Mouse (Mus musculus): ENCODE measurements around the gene Cdk14. TPM values are rescaled to one million over a fixed set of nuclear protein-coding genes. Genes with fewer than 3 reads are reported as not detected.

Gene Cdk14
- 100 to 1,000 TPM; 171 to 187 TPM for total RNA-seq (2021)

GRCm38 (mm10) chr5:5419992-5420455 is at the start of gene Cdk14:
Gene Cdk14 (minus strand): TSS chr5:5420312.
- intact Hi-C loops (cut with DNase I) = no loop called here
- DNase-seq (ENCODE audit: low spot score in 2 of 2) = no peak

GRCm38 (mm10) chr5:5465256-5465655 is 45.1 kb upstream of the Cdk14 start:
- intact Hi-C loops (cut with DNase I) = no loop called here
- no peak for DNase-seq (ENCODE audit: low spot score in 2 of 2)

- intact Hi-C loops (cut with DNase I) = no loop called here
- no peak for DNase-seq (ENCODE audit: low spot score in 2 of 2)
Observed at GRCm38 (mm10) chr5:5431746-5432438, 11.8 kb upstream of the Cdk14 start.

GRCm38 (mm10) chr5:5423723-5424171 is 3.6 kb upstream of the Cdk14 start:
- DNase-seq (ENCODE audit: low spot score in 2 of 2) = no peak
- intact Hi-C loops (cut with DNase I) = no loop called here

GRCm38 (mm10) chr5:5423081-5423480 is 3.0 kb upstream of the Cdk14 start:
- intact Hi-C loops (cut with DNase I) = no loop called here
- no peak for DNase-seq (ENCODE audit: low spot score in 2 of 2)

GRCm38 (mm10) chr5:5421439-5421838 is 1.3 kb upstream of the Cdk14 start:
- intact Hi-C loops (cut with DNase I) = no loop called here
- no peak for DNase-seq (ENCODE audit: low spot score in 2 of 2)

- DNase-seq (ENCODE audit: low spot score in 2 of 2) = peak in 1 of 2 experiments; percentile 24
- intact Hi-C loops (cut with DNase I) = no loop called here
Observed at GRCm38 (mm10) chr5:5419253-5419652, 859 bp downstream of the Cdk14 start.

GRCm38 (mm10) chr5:5414835-5415234 is 5.3 kb downstream of the Cdk14 start:
- DNase-seq (ENCODE audit: low spot score in 2 of 2) = no peak
- intact Hi-C loops (cut with DNase I) = no loop called here

- intact Hi-C loops (cut with DNase I) = no loop called here
- no peak for DNase-seq (ENCODE audit: low spot score in 2 of 2)
Observed at GRCm38 (mm10) chr5:5411886-5412285, 8.2 kb downstream of the Cdk14 start.

GRCm38 (mm10) chr5:5401986-5402385 is 18.1 kb downstream of the Cdk14 start:
- intact Hi-C loops (cut with DNase I) = no loop called here
- peak; percentile 12 to 59 for DNase-seq (ENCODE audit: low spot score in 2 of 2)

- DNase-seq (ENCODE audit: low spot score in 2 of 2) = no peak
- intact Hi-C loops (cut with DNase I) = no loop called here
Observed at GRCm38 (mm10) chr5:5392786-5393185, 27.3 kb downstream of the Cdk14 start.

- intact Hi-C loops (cut with DNase I) = loop anchor here (1.0 to 5.0 kb wide), 2 partner anchors 96 to 115 kb away; partner anchors contain the start of gene 1700015F17Rik
- no peak for DNase-seq (ENCODE audit: low spot score in 2 of 2)
Observed at GRCm38 (mm10) chr5:5380731-5381718, 39.1 kb downstream of the Cdk14 start.

- intact Hi-C loops (cut with DNase I) = loop anchor here (1.0 to 5.0 kb wide), 3 partner anchors 97 to 417 kb away; partner anchors contain the start of gene 1700015F17Rik
- DNase-seq (ENCODE audit: low spot score in 2 of 2) = peak; percentile 50 to 70
Observed at GRCm38 (mm10) chr5:5379870-5380730, 40.0 kb downstream of the Cdk14 start.

GRCm38 (mm10) chr5:5379501-5379869 is 40.6 kb downstream of the Cdk14 start:
- intact Hi-C loops (cut with DNase I) = loop anchor here (2.0 kb wide), 1 partner anchor 417 kb away; no protein-coding TSS in a partner anchor
- DNase-seq (ENCODE audit: low spot score in 2 of 2) = peak in 1 of 2 experiments; percentile 8

- intact Hi-C loops (cut with DNase I) = no loop called here
- DNase-seq (ENCODE audit: low spot score in 2 of 2) = no peak
Observed at GRCm38 (mm10) chr5:5374393-5374792, 45.7 kb downstream of the Cdk14 start.

- DNase-seq (ENCODE audit: low spot score in 2 of 2) = no peak
- intact Hi-C loops (cut with DNase I) = no loop called here
Observed at GRCm38 (mm10) chr5:5373541-5373940, 46.6 kb downstream of the Cdk14 start.

GRCm38 (mm10) chr5:5372936-5373335 is 47.2 kb downstream of the Cdk14 start:
- intact Hi-C loops (cut with DNase I) = no loop called here
- no peak for DNase-seq (ENCODE audit: low spot score in 2 of 2)

GRCm38 (mm10) chr5:5372354-5372753 is 47.8 kb downstream of the Cdk14 start:
- intact Hi-C loops (cut with DNase I) = no loop called here
- DNase-seq (ENCODE audit: low spot score in 2 of 2) = no peak

- intact Hi-C loops (cut with DNase I) = no loop called here
- no peak for DNase-seq (ENCODE audit: low spot score in 2 of 2)
Observed at GRCm38 (mm10) chr5:5370322-5371082, 49.6 kb downstream of the Cdk14 start.
